Mouse (Mus musculus): ENCODE measurements around the gene Uckl1.
A peak's percentile ranks its signal among the peaks of the same experiment; 100 is the strongest.

The Uckl1 gene

DNA sequence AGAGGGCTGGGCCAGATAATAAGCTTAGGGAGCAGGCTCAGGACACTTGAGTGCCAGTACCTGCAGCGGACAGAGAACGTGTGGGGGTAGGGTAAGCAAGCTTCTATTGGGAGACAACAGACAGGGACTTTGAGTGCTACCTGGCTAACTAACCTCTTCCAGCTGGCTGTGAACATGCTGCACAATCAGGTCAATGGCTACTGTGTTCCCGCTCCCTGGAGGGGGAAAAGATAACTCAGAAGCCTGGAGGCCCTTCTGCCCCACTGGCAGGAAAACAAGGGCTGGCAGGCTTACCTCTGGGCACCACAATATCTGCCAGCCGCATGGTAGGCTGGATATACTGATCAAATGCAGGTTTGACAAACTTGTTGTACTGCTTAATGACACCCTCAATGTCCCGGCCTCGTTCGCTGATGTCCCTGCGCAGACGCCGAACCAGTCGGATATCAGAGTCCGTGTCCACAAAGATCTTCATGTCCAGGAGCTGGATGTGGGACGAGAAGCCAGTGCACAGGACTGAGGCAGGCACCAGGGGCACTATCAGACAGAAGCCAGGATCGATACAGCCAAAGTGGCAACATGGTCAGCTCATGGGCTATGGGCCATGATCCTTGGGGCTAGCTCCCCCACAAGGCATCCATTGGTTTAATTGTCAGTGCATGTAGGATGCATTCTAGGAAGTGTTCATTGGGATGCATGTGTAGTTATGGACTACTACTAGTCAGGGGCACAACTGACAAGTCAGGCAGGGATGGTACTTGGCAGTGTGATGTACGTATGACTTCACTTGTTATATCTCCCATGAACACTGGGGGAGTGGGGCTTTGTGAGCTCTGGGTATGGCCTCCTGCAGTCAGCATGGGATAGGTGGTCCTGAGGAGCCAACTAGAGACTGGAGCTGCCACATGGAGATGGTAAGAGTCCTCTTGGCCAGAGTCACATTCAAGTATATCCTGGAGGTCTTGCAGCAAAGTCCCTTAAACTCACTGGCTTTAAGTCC, 11.5 kb downstream of the Uckl1 start:
- no peak for DNase-seq (ENCODE audit: low spot score in 2 of 2)

DNA sequence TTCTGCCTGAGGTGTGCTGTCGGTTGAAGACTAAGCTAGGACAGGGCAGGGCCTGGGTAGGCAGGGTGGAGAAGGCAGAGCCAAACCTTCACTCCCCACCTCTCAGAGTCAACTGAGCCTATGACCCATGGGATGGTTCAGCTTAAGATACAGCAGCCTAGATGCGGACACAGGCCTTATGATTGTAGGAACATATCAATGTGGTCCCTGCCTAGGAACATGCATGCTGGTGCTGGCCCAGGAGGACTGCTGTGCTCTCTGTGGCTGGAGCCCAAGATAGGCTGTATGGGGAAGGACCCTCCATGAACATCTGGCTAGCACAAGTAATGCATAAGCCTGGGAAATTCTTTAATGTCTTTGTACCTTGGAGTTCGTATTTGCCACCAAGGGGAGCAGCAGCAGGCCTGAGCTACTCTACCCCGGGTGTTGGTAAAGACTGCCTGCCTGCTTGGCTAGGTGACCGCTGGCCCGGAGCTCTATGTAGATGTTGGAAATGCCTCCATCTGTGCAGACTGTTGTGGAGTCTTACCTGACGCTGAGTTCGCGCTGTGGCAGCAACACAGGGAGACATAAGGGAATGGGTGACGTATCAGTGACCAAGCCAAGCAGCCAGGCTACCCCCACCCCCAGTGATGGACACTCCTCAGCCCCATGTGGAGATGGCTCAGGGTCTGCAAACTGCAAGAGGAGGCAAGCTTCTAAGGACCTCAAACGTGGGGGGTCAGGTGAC, 12.6 kb downstream of the Uckl1 start:
- no peak for DNase-seq (ENCODE audit: low spot score in 2 of 2)

GRCm38 (mm10) chr2:181570921-181571595, 13.6 kb downstream of the Uckl1 start:
- no peak for DNase-seq (ENCODE audit: low spot score in 2 of 2)

GRCm38 (mm10) chr2:181570375-181570774, 14.3 kb downstream of the Uckl1 start:
- no peak for DNase-seq (ENCODE audit: low spot score in 2 of 2)

GRCm38 (mm10) chr2:181569856-181570255, 14.8 kb downstream of the Uckl1 start:
- DNase-seq (ENCODE audit: low spot score in 2 of 2) = no peak

- no peak for DNase-seq (ENCODE audit: low spot score in 2 of 2)
Measured at GRCm38 (mm10) chr2:181568272-181569008, 16.3 kb downstream of the Uckl1 start.

DNA sequence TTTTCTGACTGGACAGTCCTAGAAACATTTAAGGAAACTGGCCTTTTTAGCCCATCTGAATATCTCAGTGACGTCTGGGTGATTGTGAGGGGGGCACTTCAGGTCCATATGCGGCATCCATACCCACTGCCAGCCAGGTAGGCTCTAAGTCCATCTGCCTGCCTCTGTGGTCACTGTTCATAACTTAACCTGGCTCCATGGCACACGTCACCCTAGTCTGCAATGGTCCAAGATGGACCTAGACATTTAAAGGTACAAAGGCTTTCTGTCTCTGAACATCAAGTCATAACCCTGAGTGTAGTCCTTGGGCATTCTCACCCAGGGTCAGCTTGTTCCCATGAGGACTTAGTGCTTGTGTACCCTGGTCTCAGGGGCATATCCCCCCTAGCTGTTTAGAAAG, 17.4 kb downstream of the Uckl1 start:
- DNase-seq (ENCODE audit: low spot score in 2 of 2) = no peak

GRCm38 (mm10) chr2:181553772-181554171, 30.9 kb downstream of the Uckl1 start:
- no peak for DNase-seq (ENCODE audit: low spot score in 2 of 2)

DNA sequence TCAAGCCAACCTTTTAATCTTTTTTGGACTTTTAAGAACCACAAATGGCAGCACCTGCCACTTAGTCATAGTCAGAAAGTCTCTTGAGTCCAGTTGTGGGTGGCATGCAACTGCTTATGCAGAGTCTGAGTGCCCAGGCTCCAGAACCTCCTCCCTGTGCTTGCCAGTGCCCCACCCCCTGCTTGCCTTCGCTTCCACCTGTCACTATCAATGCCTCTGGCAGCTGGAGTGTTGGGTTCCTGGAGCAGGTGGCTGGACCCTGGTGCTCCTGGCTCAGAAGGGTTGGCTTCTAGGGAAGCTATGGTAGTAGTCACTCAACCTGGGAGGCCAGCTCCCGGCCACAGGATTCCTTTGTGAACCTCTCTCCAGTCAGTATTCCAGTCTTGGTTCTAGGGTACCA, 34.5 kb downstream of the Uckl1 start:
- no peak for DNase-seq (ENCODE audit: low spot score in 2 of 2)

DNA sequence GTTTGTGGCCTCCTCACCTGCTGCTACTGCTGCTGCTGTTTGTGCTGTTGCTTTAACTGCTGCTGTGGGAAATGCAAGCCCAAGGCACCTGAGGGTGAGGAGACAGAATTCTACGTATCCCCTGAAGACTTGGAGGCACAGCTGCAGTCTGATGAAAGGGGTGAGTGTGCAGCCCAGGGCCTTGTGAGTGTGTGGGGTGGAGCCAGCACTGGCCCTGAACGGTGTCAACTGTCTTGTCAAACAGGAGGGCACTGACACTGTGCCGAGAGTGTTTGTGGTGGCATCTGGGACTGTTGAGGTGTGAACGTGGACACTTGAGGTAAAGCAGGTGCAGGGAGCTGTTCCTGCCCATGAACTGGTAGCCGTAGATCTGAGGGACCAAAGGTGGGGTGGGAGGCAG, 36.0 kb downstream of the Uckl1 start:
- DNase-seq (ENCODE audit: low spot score in 2 of 2) = no peak

DNA sequence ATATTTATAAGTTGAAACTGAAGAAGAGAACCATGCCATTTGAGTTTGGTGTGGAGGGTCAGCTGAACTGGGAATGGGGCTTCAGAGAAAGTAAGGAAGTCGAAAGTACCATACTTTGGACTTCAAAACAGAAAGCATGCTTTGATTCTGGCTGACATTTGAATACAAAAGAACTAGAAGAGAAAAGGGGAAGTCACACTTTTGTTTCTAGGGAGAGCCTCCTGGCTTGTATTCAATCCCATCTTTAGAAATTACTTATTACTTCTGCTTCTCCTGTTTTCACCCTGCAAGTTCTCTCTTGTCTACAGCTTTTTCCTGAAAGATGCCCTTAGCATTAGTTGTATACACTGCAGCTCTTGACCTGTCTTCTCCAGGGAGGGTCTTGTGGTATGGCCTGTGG, 36.5 kb downstream of the Uckl1 start:
- no peak for DNase-seq (ENCODE audit: low spot score in 2 of 2)

GRCm38 (mm10) chr2:181546142-181546541, 38.5 kb downstream of the Uckl1 start:
- no peak for DNase-seq (ENCODE audit: low spot score in 2 of 2)

DNA sequence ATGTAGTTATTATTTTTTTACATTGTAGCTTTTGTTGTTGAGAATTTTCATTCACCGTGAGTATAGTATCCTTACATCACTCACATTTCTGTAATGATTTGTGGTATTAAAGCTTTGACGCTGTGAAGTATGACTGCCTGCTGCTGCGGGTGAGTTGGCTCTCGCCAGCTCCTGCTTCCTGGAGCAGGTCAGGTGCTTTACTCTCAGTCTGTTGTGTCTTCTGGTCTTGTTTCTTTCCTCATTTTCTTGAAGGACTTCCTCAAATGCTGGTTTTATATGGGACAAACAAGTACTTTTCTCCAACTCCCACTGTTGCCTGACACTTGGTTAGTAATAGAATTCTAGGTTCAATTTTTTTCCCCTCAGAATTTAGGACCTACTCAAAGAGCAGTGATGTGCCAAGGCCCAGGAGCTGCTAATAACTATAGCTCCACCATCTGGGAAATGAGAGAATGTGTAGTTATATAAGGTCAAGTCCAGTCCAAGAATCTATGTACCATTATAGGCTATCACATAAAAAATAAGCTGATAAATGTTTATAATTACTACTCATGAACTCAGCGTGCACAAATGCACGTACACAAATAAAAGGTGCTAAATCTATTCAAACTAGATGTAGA, 42.8 kb downstream of the Uckl1 start:
- DNase-seq (ENCODE audit: low spot score in 2 of 2) = no peak

GRCm38 (mm10) chr2:181537444-181538047, 47.1 kb downstream of the Uckl1 start:
- DNase-seq (ENCODE audit: low spot score in 2 of 2) = peak; percentile 61 to 81

- DNase-seq (ENCODE audit: low spot score in 2 of 2) = no peak
Measured at GRCm38 (mm10) chr2:181536410-181536809, 48.3 kb downstream of the Uckl1 start.

DNA sequence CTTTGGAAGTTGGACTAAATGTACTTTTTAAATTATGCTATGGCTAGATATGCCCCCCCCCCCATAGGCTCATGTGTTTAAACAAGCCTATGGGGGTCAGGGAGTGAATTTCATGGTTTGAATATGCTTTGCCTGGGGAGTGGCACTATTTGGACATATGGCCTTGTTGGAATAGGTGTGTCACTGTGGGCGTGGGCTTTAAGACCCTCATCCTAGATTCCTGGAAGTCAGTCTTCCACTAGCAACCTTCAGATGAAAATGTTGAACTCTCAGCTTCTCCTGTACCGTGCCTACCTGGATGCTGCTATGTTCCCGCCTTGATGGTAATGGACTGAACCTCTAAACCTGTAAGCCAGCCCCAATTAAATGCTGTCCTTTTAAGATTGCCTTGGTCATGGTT, 52.1 kb downstream of the Uckl1 start:
- no peak for DNase-seq (ENCODE audit: low spot score in 2 of 2)

DNA sequence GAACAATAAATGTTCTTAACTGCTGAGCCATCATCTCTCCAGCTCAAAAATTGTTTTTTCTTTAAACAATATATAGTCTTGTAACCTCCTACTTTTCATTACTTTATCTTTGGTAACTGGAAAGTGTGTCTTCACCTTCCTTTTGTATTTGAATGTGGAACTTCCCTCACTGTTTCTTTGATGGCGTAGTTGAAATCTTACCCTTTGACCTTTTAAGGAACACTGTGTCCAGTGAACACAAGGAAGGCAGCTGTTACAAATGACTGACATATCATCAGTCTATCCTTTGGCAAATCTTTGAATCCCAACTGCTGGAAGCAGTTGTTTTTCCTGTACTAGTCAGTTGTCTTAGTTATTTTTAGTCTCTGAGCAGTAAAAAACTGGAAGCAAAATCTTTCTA, 55.6 kb downstream of the Uckl1 start:
- no peak for DNase-seq (ENCODE audit: low spot score in 2 of 2)

DNA sequence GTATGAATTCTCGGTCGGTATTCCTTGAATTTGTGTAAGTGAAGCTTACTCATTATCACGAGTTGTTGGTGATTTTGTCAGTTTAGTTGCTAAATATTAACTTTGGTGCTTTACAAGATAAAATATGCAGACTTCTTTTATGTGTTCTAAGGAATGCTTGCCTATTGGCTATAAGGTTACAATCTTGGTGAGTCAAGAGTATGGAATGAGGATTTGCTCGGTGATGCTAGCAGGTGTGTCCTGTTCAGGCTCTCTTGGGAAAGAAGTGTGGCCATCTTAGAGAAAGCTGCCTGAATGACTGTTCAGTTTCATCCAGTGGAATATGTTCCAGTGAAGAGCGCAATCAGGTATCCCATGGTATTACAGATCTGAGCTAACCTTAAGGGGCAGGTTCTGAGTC, 59.2 kb downstream of the Uckl1 start:
- DNase-seq (ENCODE audit: low spot score in 2 of 2) = no peak

DNA sequence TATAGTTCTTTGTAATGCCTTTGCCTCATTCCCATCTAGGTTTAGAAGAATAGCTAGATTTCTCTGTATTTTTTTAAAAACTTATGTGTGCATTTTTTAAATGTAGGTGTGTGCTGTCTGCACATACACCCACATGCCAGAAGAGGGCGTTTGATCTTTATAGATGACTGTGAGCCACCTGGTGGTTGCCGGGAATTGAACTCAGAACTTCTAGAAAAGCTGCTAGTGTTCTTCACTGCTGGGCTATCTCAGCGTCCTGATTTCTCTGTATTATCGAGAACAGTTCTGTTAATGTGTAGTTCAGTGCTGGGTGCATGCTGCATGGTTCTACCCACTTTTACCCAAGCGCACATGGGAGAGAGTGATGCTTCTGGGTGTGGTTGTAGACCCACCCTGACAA, 61.9 kb downstream of the Uckl1 start:
- DNase-seq (ENCODE audit: low spot score in 2 of 2) = no peak

GRCm38 (mm10) chr2:181521491-181521890, 63.2 kb downstream of the Uckl1 start:
- DNase-seq (ENCODE audit: low spot score in 2 of 2) = no peak

GRCm38 (mm10) chr2:181520936-181521227, 63.8 kb downstream of the Uckl1 start:
- DNase-seq (ENCODE audit: low spot score in 2 of 2) = no peak

All from right cerebral cortex, postnatal 36 days (tissue).